Mouse (Mus musculus) lung, adult 2 months (tissue): ENCODE results near the gene Cfap45.

Experiments used
- CTCF ChIP-seq: fragments of 200-500 bp; IDR thresholded peaks from 2 replicates; pipeline ENCODE4 v1.5.1; 2011; ENCODE audit warnings: mild to moderate bottlenecking, low read length, control low read depth; ENCODE audit not compliant: insufficient read depth
- POLR2A ChIP-seq: fragments of 200-500 bp; IDR thresholded peaks from 2 replicates; pipeline ENCODE4 v1.6.1; 2011; ENCODE audit warnings: low read depth, mild to moderate bottlenecking, control low read depth, low read length, borderline replicate concordance; ENCODE audit errors: extremely low read depth

DNA sequence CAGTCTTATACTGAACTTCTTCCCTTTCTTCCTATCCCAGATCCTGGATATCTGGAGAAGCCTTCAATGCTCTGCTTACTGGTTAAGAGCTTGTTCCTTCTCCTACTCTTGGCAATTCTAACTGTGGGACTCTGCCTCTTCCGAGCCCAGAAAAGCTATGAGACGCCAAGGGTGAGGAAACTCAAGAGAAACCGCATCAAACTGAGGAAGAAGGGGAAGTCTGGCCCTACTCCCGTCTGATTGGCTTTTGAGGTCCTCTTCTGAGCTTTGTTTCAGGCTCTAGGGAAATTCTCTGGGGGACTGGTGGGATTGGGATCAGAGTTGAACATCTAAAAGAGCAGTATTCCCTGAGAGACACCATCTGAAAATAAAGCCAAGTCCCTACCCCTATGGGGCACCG lies 42.6 kb upstream of the Cfap45 start:
- TF ChIP-seq POLR2A = no peak
- TF ChIP-seq CTCF = no peak
